Mouse (Mus musculus): Measurements from ENCODE around the gene Eci2.

GRCm38 (mm10) chr13:35031684-35032082 lies 4.8 kb upstream of the Eci2 start:
- TF ChIP-seq GATA1 (IDR thresholded peaks at IDR 0.05; ENCODE audit: borderline replicate concordance, low read length) (no peak), FLI1 (IDR thresholded peaks at IDR 0.05; ENCODE audit: low read length) (no peak)

All from megakaryocyte, embryonic 14.5 days (primary cell).